Mouse (Mus musculus): ENCODE measurements around the gene 9530003J23Rik. TPM values are rescaled to one million over a fixed set of nuclear protein-coding genes. Genes with fewer than 3 reads are reported as not detected.
"Not testable (repeated sequence)": the region's sequence is repeated elsewhere in the genome, so short reads cannot be mapped to it uniquely, and the experiment has no call there.

9530003J23Rik gene
- total RNA-seq, 2 experiments from 2014 or later: not detected

GRCm38 (mm10) chr10:117226002-117226401 lies 12.5 kb downstream of the 9530003J23Rik start:
- no peak for ATAC-seq (replicated peaks; ENCODE audit: poor library complexity)

GRCm38 (mm10) chr10:117225094-117225493 lies 13.4 kb downstream of the 9530003J23Rik start:
- peak; percentile 37 for ATAC-seq (replicated peaks; ENCODE audit: poor library complexity)

- ATAC-seq (replicated peaks; ENCODE audit: poor library complexity): peak; percentile 91
These were observed 14.2 kb downstream of the 9530003J23Rik start, which contains the start of gene Yeats4 for GRCm38 (mm10) chr10:117224102-117224990. TSS of gene Yeats4 (minus strand) at chr10:117224507.

- no peak for ATAC-seq (replicated peaks; ENCODE audit: poor library complexity)
These were observed 14.8 kb downstream of the 9530003J23Rik start for GRCm38 (mm10) chr10:117223758-117224101.

- ATAC-seq (replicated peaks; ENCODE audit: poor library complexity): no peak
These were observed 15.7 kb downstream of the 9530003J23Rik start for GRCm38 (mm10) chr10:117222821-117223220.

- no peak for ATAC-seq (replicated peaks; ENCODE audit: poor library complexity)
These were observed 20.2 kb downstream of the 9530003J23Rik start for GRCm38 (mm10) chr10:117218351-117218750.

GRCm38 (mm10) chr10:117217246-117217840 lies 21.2 kb downstream of the 9530003J23Rik start:
- peak; percentile 22; the same call in 1 of the 2 replicates for ATAC-seq (replicated peaks; ENCODE audit: poor library complexity)

GRCm38 (mm10) chr10:117216793-117217192 lies 21.7 kb downstream of the 9530003J23Rik start:
- peak; percentile 65 for ATAC-seq (replicated peaks; ENCODE audit: poor library complexity)

GRCm38 (mm10) chr10:117216132-117216495 lies 22.4 kb downstream of the 9530003J23Rik start:
- ATAC-seq (replicated peaks; ENCODE audit: poor library complexity): peak; percentile 86

- ATAC-seq (replicated peaks; ENCODE audit: poor library complexity): peak; percentile 67
These were observed 22.9 kb downstream of the 9530003J23Rik start for GRCm38 (mm10) chr10:117215409-117216131.

GRCm38 (mm10) chr10:117211023-117211422 lies 27.5 kb downstream of the 9530003J23Rik start:
- no peak for ATAC-seq (replicated peaks; ENCODE audit: poor library complexity)

- peak; percentile 93 for ATAC-seq (replicated peaks; ENCODE audit: poor library complexity)
These were observed 29.0 kb downstream of the 9530003J23Rik start for GRCm38 (mm10) chr10:117209469-117209938.

- ATAC-seq (replicated peaks; ENCODE audit: poor library complexity): not testable (repeated sequence)
These were observed 29.7 kb downstream of the 9530003J23Rik start for GRCm38 (mm10) chr10:117208787-117209186.

GRCm38 (mm10) chr10:117208221-117208620 lies 30.3 kb downstream of the 9530003J23Rik start:
- no peak for ATAC-seq (replicated peaks; ENCODE audit: poor library complexity)

GRCm38 (mm10) chr10:117206070-117206469 lies 32.4 kb downstream of the 9530003J23Rik start:
- no peak for ATAC-seq (replicated peaks; ENCODE audit: poor library complexity)

GRCm38 (mm10) chr10:117203558-117203981 lies 34.9 kb downstream of the 9530003J23Rik start:
- ATAC-seq (replicated peaks; ENCODE audit: poor library complexity): peak; percentile 77

GRCm38 (mm10) chr10:117202981-117203557 lies 35.4 kb downstream of the 9530003J23Rik start:
- no peak for ATAC-seq (replicated peaks; ENCODE audit: poor library complexity)

- ATAC-seq (replicated peaks; ENCODE audit: poor library complexity): no peak
These were observed 38.8 kb downstream of the 9530003J23Rik start for GRCm38 (mm10) chr10:117199701-117200100.

GRCm38 (mm10) chr10:117196696-117197095 lies 41.8 kb downstream of the 9530003J23Rik start:
- no peak for ATAC-seq (replicated peaks; ENCODE audit: poor library complexity)

GRCm38 (mm10) chr10:117195748-117196147 lies 42.8 kb downstream of the 9530003J23Rik start:
- ATAC-seq (replicated peaks; ENCODE audit: poor library complexity): no peak

GRCm38 (mm10) chr10:117195005-117195404 lies 43.5 kb downstream of the 9530003J23Rik start:
- ATAC-seq (replicated peaks; ENCODE audit: poor library complexity): no peak
